Mouse (Mus musculus) spleen, adult 2 months (tissue): Measurements from ENCODE around the gene Pak4.

ENCODE experiments used
- CTCF ChIP-seq: fragments of 200-500 bp; IDR thresholded peaks from 2 replicates; pipeline ENCODE4 v1.5.1; 2011; ENCODE audit warnings: mild to moderate bottlenecking, inconsistent platforms; ENCODE audit not compliant: insufficient read depth, insufficient read length, insufficient replicate concordance; ENCODE audit errors: extremely low read depth
- POLR2A ChIP-seq: fragments of 200-500 bp; IDR thresholded peaks from 2 replicates; pipeline ENCODE4 v1.6.1; 2011; ENCODE audit warnings: low read depth, low read length, inconsistent platforms

GRCm38 (mm10) chr7:28587644-28588043, 10.3 kb downstream of the Pak4 start:
- TF ChIP-seq CTCF, result no peak
- no peak for TF ChIP-seq POLR2A
